Mouse (Mus musculus) MEL (cell line): ENCODE measurements around the gene Stag1.

Experiments
- CTCF ChIP-seq, 3 experiments: IDR thresholded peaks in 2 of 3; conservative IDR thresholded peaks in 1 of 3; 2 replicates each; pipeline ENCODE4 v1.5.1; 2011 to 2012; ENCODE audit warnings: low read length in 3 of 3, low read depth in 2 of 3, mild to moderate bottlenecking in 2 of 3, improper control_type of control experiment in 1 of 3, inconsistent platforms in 1 of 3, mixed read lengths in 1 of 3, moderate library complexity in 1 of 3; ENCODE audit not compliant: control insufficient read depth in 1 of 3, insufficient read depth in 1 of 3, poor library complexity in 1 of 3, severe bottlenecking in 1 of 3
- E2F4 ChIP-seq: IDR thresholded peaks from 2 replicates; pipeline ENCODE4 v1.6.1; 2011; ENCODE audit warnings: low read depth, low read length, improper control_type of control experiment, borderline replicate concordance
- EP300 ChIP-seq, 2 experiments: IDR thresholded peaks; 2 replicates each; pipeline ENCODE4 v1.6.1; 2011; ENCODE audit warnings: improper control_type of control experiment in 2 of 2, low read length in 2 of 2, low read depth in 1 of 2, mild to moderate bottlenecking in 1 of 2
- JUND ChIP-seq: IDR thresholded peaks from 2 replicates; pipeline ENCODE4 v1.6.1; 2011; ENCODE audit warnings: low read depth, mild to moderate bottlenecking, improper control_type of control experiment, low read length
- KAT2A ChIP-seq: conservative IDR thresholded peaks from 2 replicates; pipeline ENCODE4 v1.6.1; 2012; ENCODE audit warnings: low read depth, low read length, improper control_type of control experiment, inconsistent platforms
- MAX ChIP-seq: IDR thresholded peaks from 2 replicates; pipeline ENCODE4 v1.6.1; 2011; ENCODE audit warnings: low read length, improper control_type of control experiment
- POLR2A ChIP-seq, 2 experiments: IDR thresholded peaks; 2 replicates each; pipeline ENCODE4 v1.6.1; 2011 to 2012; ENCODE audit warnings: low read length in 2 of 2, mild to moderate bottlenecking in 2 of 2, control low read depth in 1 of 2, improper control_type of control experiment in 1 of 2, low read depth in 1 of 2, moderate library complexity in 1 of 2; ENCODE audit not compliant: control insufficient read depth in 1 of 2, insufficient read depth in 1 of 2, poor library complexity in 1 of 2

DNA sequence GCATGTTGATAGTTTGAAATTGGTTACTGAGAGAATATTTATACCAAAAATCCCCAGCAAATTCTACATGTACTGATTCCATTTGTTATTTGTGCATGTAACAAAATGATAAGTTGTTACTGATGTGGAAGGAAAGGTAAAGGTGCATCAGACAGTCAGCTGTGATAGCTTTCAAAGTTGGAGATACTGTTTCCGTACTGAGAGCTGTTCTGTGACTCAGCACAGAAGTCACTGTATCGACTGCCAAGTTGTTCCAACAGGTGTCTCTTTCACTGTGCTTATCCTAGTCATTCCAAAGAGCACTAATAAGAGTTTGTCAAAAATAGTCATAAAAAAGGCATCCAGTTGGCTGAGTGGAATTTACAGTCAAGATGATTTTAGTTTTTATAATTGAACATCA, 114.1 kb downstream of the Stag1 start:
- TF ChIP-seq E2F4 (no peak), CTCF (IDR thresholded peaks at IDR 0.05 in 2 of 3, conservative IDR thresholded peaks at IDR 0.05 in 1 of 3; ENCODE audit: control insufficient read depth in 1 of 3, insufficient read depth in 1 of 3, low read depth in 2 of 3, low read length in 3 of 3, poor library complexity in 1 of 3, severe bottlenecking in 1 of 3) (no peak), JUND (no peak), MAX (no peak), EP300 (IDR thresholded peaks at IDR 0.05; ENCODE audit: low read depth in 1 of 2, low read length in 2 of 2) (peak in 1 of 2 experiments; percentile 10; a peak in 1 of 4 replicates), KAT2A (no peak), POLR2A (IDR thresholded peaks at IDR 0.05; ENCODE audit: control insufficient read depth in 1 of 2, insufficient read depth in 1 of 2, low read depth in 1 of 2, low read length in 2 of 2, poor library complexity in 1 of 2) (no peak)
